Mouse (Mus musculus) lung, postnatal 4 days (tissue): Measurements from ENCODE around the gene Twsg1.
A peak's percentile ranks its signal among the peaks of the same experiment; 100 is the strongest.
"Not testable (repeated sequence)": the region's sequence is repeated elsewhere in the genome, so short reads cannot be mapped to it uniquely, and the experiment has no call there.

Source experiments
- DNase-seq, 2 experiments: peaks; one replicate each; pipeline ENCODE4 v3.0.0; 2021

The Twsg1 gene

GRCm38 (mm10) chr17:65950622-65951404, at the start of gene Twsg1:
Gene Twsg1, minus strand, starts transcription at chr17:65951226.
- peak; percentile 96 to 97 for DNase-seq

DNA sequence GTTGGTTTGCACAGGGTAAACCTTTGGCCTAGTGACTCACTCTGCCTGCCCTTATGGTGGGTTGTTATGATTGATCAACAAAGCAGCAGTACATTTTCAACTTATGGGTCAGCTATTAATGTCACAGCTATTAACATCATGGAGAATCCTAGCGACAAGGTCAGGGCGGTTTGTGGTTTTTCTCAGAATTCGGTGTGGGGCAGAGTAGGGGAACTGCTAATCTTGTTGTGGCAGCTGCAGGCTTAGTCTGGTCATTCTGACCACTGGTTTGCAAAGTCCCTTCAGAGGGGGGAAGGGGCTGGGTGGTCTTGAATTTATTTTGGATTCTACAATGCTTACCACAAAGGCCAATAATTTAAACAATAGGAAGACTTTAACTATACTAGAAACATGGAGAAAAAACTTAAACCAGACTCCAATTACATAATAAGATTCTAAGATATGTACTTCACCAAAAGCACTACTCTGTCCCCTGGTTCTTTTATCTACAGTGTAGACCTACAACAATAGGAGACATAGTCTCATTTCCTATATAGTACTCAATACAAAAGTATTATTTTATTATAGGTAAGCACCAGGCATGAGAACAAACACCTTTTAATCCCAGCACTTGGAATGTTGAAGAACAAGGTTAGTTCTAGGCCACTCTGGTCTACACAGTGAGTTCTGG, 37.3 kb upstream of the Twsg1 start:
- DNase-seq: no peak

DNA sequence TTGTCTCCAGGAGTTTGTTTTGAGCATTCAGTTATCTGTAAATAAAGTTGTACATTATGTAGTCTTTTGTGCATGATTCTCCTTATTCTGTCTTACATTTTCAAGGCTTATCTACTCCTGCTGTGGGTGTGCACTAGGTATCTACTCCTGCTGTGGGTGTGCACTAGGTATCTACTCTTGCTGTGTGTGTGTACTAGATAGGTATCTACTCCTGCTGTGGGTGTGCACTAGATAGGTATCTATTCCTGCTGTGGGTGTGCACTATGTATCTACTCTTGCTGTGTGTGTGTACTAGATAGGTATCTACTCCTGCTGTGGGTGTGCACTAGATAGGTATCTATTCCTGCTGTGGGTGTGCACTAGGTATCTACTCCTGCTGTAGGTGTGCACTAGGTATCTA, 25.7 kb upstream of the Twsg1 start:
- not testable (repeated sequence) for DNase-seq

GRCm38 (mm10) chr17:65967751-65968150, 16.7 kb upstream of the Twsg1 start:
- DNase-seq: no peak

- no peak for DNase-seq
Measured at GRCm38 (mm10) chr17:65962263-65962662, 11.2 kb upstream of the Twsg1 start.

GRCm38 (mm10) chr17:65961606-65962136, 10.6 kb upstream of the Twsg1 start:
- DNase-seq: no peak

DNA sequence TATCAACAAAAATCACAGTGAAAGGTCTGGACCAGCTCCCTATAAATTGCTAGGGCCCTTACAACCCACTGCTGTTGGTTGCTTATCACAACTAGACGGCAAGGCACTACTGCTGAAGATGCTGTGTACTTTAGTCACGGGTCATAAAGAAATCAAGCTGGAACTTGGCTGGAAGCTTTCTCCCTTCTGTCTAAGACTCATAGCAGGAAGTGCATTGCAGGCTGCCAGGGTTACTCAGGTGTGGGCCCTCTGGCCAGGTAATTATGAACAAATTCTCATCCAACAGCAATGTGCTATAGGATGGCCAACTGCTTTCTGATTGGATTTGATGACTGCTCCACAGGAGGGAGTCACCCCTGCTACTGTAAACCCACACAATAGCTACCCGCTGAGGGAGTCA, 8.0 kb upstream of the Twsg1 start:
- DNase-seq: no peak

DNA sequence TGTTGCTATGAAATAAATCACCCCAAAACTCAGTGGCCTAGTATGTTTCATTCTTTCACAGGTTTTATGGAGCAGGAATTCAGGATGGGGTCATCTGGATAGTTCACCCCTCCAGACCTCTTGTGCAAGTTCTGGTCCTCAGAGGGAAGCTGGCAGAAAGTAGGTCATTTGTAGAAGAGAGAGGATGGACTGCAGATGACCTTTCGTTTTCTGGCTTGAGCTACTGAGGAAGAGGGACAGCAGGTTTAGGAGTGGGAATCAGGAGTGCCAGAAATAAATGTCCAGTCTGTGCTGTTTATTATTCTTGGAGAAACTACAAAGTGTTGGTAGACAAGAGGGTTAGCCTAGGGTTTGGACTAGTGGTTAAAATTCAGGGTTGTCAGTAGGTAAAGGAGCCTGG, 7.3 kb upstream of the Twsg1 start:
- DNase-seq: no peak

DNA sequence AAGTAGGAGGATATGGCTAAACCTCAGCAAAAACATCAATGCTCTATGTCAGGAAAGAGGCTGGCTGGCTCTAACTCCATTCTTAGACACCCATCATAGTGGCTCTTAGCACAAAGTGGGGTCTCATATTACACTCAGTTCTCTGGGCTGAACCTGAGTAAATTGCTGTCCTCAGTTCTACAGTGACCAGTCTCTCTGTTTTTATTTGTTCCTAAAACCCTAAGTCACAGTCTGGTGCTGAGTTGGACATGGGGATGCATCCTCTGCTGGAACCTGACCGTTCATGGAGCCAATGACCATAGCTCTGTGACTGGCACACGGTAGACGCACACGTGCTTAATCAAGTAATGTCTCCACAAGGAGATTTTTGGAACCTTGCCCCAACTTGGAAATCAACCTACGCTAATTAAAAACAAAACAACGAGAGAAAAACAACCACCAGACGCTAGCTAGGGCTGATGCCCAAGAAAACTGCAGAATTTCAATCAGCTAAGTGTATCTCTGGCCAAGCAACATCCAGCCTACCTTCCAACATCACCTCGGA, 6.8 kb upstream of the Twsg1 start:
- no peak for DNase-seq

DNA sequence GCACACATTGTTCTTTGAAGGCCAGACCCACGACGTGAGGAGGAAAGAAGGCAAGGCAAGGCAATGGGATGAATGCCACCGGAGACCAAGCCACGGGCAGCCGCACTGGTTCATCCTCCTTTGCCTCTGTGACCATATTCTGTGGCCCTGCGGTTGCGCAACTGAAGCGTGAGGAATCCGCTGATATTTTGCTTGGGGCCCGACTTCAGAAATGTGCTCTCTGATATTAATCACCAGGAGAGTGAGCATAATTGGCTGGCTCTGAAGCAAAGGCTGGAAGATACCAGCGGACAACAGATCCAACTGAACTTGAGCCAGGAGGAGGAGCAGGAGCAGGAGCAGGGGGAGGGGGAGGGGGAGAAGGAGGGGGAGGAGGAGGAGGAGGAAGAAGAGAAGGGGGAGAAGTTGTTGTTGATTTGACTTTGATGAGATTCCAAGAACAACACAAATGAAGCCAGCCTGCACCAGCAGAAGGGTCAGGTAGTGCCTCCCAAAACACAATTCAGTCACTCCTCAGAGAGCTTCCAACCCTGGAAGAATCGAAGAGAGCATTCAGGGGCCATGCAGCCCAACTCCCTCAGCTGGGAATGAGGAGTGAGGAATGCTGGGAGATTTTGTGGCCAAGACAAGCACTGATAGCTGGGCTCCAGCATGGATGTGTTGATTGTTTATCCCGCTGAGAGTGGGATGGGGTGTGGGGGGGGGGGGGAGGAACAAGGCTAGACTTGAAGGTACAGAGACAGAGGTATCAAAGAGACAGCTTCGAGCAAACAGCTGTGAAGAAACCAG, 6.2 kb upstream of the Twsg1 start:
- peak; percentile 29 to 64 for DNase-seq

- DNase-seq: no peak
Measured at GRCm38 (mm10) chr17:65956140-65956539, 5.1 kb upstream of the Twsg1 start.

DNA sequence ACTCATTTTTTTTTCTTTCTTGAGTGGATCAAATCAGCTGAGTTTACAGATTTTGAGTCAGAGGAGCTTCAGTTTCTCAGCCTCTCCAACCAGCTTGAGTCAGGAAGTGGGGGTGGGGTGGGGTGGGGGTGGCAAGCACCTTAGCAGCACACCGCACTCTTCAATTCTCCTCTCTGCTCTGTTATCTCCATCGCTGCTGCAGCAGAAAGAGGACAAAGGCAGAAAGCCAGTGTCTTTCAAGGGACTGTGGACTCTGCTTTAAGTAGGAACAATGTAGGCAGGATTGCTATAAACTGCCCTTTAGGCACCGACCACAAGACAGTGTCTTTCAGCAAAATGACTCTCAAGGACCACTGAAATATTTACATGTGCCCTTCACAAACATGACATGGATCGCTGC, 2.9 kb upstream of the Twsg1 start:
- DNase-seq: no peak

DNA sequence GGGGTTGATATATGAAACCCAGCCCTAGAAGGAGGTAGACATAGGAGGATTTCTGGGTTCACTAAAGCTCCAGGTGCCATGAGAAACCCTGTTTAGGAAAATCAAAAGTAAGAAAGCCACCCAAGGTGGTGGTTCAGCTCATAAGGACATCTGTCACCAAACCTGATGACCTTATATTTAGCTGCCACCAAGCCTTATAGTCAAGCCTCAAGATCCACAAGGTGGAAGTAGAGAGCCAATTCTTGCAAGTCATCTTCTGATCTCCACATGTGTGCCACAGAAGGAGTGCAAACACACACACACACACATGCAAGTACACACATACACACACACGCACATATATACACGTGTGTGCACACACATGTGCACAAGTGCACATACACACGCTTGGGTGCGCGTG, 1.1 kb upstream of the Twsg1 start:
- DNase-seq: no peak

DNA sequence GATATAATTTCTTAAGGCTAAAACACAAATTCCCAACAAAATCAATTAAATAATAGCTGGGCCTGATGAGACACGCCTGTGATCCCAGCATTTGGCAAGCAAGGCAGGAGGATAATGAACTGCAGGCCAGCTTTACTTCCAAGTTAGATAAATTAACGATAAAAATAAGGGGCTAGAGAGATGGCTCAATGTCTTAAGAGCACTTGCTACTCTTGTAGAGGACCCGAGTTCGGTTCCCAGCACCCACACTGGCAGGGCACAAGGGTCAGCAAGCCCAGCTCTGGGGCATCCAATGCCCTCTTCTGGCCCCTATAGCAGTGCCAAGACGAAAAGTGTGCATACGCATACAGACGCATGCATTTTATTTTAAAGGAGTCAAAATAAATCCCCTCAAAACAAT, 843 bp downstream of the Twsg1 start:
- DNase-seq: peak in 1 of 2 experiments; percentile 29

DNA sequence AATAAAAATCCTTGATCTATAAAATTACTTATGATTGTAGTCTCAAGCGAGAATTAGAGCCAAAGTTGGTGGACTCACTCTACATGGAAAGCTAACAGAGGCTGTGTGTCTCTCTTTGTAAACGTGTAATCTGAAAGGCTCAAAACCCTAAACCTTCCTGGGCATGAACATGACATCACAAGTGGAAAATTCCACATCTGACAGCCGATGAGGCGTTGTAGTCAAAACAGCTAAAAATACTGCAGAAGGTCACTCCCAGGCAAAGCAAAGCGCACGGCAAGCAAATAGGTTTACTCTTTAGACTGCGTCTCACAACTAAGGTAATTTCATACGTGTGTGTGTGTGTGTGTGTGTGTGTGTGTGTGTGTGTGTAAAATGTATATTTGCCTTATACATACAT, 3.7 kb downstream of the Twsg1 start:
- no peak for DNase-seq

GRCm38 (mm10) chr17:65945420-65945819, 5.6 kb downstream of the Twsg1 start:
- no peak for DNase-seq

- DNase-seq: no peak
Measured at GRCm38 (mm10) chr17:65942394-65942793, 8.6 kb downstream of the Twsg1 start.

DNA sequence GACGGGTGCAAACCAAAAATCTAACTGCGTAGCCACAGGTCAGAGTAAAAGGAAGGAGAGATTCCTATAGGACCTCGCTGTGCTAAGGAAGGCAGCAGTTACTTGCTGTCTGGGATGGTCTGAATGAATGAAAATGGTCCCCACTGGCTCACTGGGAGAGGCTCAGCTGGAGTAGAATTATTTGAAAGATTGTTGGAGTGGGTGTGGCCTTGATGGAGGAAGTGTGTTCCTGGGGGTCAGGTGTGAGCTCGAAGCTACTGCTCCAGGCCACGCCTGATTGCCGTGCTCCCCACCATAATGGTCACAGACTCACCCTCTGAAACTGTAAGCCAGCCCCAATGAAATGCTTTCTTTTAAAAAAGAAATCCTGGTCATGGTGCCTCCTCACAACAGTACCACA, 9.8 kb downstream of the Twsg1 start:
- DNase-seq: no peak

GRCm38 (mm10) chr17:65940221-65940620, 10.8 kb downstream of the Twsg1 start:
- no peak for DNase-seq

- DNase-seq: no peak
Measured at GRCm38 (mm10) chr17:65939461-65940192, 11.4 kb downstream of the Twsg1 start.

DNA sequence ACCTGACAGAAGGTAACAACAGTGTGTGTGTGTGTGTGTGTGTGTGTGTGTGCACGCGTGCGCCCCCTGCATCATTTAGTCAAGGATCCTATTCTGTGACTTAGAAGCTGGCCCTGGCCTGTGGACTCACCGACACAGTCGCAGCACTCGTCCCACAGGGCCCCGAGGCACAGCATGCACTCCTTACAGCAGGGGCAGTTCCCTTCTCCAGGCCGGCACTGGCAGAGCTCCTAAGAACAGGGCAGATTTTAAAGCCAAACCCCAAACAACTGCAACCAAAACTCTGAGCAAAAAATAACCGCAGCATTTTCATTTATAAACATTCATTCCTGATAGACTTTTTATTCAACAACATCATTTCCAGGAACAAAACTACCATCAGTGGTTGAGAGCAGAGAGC, 13.4 kb downstream of the Twsg1 start:
- DNase-seq: peak in 1 of 2 experiments; percentile 39

DNA sequence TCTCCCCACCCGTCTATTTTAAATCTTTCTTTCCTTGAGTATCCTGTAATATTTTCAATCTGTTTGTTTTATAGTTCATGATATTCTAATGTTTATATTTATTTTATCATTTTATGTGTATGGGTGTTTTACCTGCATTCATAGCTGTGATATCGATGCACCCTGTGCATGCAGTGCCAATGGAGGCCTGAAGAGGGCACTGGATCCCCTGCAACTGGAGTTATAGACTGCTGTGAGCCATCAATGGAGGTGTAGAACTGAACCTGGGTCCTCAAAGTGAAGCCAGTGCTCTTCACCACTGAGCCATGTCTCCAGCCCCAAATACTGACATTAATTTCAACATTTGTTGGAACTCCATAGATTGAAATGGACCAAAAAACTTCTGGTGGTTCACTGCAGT, 17.3 kb downstream of the Twsg1 start:
- no peak for DNase-seq
